Mouse (Mus musculus) Muller cell, postnatal 12 days (primary cell): ENCODE measurements around the gene Polr2l.

Experiments used
- DNase-seq: peaks from one replicate; pipeline ENCODE4 v3.0.0-alpha.2; 2015; ENCODE audit errors: inconsistent ontology term

Gene Polr2l

GRCm38 (mm10) chr7:141484186-141485120 lies 9.5 kb upstream of the Polr2l start:
- no peak for DNase-seq

GRCm38 (mm10) chr7:141483114-141483653 lies 8.3 kb upstream of the Polr2l start:
- no peak for DNase-seq

GRCm38 (mm10) chr7:141482531-141483024 lies 7.6 kb upstream of the Polr2l start:
- DNase-seq: peak; percentile 18

- DNase-seq: peak; percentile 74
These were observed 6.8 kb upstream of the Polr2l start for GRCm38 (mm10) chr7:141481498-141482401.

- DNase-seq: peak; percentile 70
These were observed 6.0 kb upstream of the Polr2l start for GRCm38 (mm10) chr7:141480842-141481497.

GRCm38 (mm10) chr7:141478270-141478748 lies 3.4 kb upstream of the Polr2l start:
- DNase-seq: no peak

- peak; percentile 12 for DNase-seq
These were observed 2.8 kb upstream of the Polr2l start for GRCm38 (mm10) chr7:141477578-141478269.

GRCm38 (mm10) chr7:141476981-141477370 lies 2.0 kb upstream of the Polr2l start:
- DNase-seq: no peak

- peak; percentile 97 for DNase-seq
These were observed 1.5 kb upstream of the Polr2l start for GRCm38 (mm10) chr7:141476226-141476980.

- DNase-seq: no peak
These were observed 850 bp upstream of the Polr2l start for GRCm38 (mm10) chr7:141475805-141476158.

GRCm38 (mm10) chr7:141474160-141474559 lies 772 bp downstream of the Polr2l start:
- DNase-seq: no peak

GRCm38 (mm10) chr7:141472763-141473162 lies 2.2 kb downstream of the Polr2l start:
- no peak for DNase-seq

GRCm38 (mm10) chr7:141472226-141472625 lies 2.7 kb downstream of the Polr2l start:
- DNase-seq: no peak

- no peak for DNase-seq
These were observed 3.7 kb downstream of the Polr2l start for GRCm38 (mm10) chr7:141471236-141471635.

- no peak for DNase-seq
These were observed 4.3 kb downstream of the Polr2l start for GRCm38 (mm10) chr7:141470637-141470944.

GRCm38 (mm10) chr7:141469901-141470636 lies 4.9 kb downstream of the Polr2l start:
- no peak for DNase-seq

GRCm38 (mm10) chr7:141469352-141469751 lies 5.6 kb downstream of the Polr2l start:
- no peak for DNase-seq

GRCm38 (mm10) chr7:141468522-141469211 lies 6.3 kb downstream of the Polr2l start:
- DNase-seq: peak; percentile 89

- DNase-seq: peak; percentile 68
These were observed 6.8 kb downstream of the Polr2l start for GRCm38 (mm10) chr7:141468164-141468521.
